Mouse (Mus musculus) lung, adult 18-20 months (tissue): ENCODE data around the gene Kmt2b.

ENCODE experiments used
- DNase-seq, 2 experiments: peaks; one replicate each; pipeline ENCODE4 v3.0.0; 2022; ENCODE audit warnings: mixed read lengths in 2 of 2

Kmt2b gene

DNA sequence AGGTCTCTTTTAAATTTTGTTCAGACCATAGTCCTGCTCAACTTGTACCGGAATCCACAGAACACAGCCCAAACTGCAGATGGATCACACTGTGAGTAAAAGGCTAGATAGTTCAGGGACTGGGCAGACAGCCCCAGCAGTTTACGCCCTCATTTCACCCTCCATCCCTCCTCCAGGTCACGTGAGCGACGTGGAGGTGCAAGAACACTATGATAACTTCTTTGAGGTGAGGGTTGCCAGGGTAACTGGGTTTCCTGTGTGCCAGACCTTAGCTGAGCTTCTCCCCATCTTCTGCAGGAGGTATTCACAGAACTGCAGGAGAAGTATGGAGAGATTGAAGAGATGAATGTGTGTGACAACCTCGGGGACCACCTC, 24.6 kb downstream of the Kmt2b start:
- no peak for DNase-seq

DNA sequence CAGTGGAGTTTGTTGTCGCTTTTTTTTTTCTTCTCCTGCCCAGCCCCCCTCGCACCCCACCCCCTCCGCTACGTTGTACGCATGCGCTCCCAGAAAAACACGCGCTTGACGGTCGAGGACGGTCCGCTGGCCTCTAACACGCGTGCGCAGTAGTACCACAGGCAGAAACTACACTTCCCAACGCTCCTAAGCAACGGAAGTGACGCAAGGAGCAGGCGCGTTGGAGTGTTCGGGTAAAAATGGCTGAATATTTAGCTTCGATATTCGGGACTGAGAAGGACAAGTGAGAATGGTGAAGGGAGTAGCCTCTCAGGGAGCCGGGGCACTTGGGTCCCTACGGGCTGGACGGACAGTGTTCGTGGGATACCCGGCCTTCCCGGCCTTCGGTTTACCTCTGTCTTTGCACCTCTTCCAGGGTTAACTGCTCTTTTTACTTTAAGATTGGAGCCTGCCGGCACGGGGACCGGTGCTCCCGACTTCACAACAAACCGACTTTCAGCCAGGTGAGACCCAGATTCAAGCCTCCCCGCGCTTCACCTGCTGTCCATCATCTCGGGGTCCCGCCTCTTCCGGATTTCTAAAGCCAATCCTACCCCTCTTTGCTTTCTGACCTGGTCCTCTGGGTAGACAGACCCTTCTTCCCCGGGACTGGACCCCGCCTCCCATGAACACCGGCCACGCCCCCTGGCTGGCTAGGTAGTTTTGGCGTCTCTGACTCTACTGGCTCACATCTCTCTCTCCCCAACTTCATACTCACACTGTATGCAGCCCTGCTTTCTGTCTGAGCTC, 25.2 kb downstream of the Kmt2b start, which contains the start of the genes U2af1l4, Gm49396 and Psenen:
Gene U2af1l4, plus strand, starts transcription at position 185 of the 789 bp plus-strand sequence.
Gene Gm49396, plus strand, starts transcription at position 228 of the 789 bp plus-strand sequence.
Gene Psenen, minus strand, starts transcription at position 511 of the 789 bp plus-strand sequence.
- peak; percentile 97 to 98 for DNase-seq

DNA sequence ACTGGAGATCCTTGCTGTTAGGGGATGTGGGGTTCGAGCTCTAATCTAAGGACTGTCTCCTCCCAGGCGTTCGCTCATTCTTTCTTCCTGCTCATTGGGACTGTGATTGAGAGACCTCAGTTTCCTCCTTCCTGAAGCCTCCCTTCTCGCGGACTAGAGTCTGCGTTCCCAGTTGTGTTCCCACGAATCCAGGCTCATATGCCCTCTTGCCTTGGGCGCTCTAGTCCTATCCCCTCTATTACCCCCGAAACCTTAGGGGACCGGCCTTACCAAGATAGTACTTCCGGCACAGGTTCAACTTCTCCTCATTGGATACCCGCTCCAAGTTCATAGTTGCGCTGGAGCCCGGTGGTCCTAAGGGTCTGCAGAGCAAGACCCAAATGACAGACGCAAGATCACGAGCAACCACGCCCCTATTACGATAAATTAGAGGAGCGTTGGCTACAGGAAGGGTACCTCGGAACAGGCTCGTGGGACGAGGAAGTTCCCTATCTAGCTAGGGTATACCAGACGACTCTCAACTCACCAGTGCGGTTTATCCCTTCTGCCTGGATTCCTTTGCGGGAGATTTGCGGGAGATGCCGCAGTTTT, 25.9 kb downstream of the Kmt2b start:
- DNase-seq, result no peak

GRCm38 (mm10) chr7:30560296-30560695, 28.2 kb downstream of the Kmt2b start:
- DNase-seq, result no peak

- DNase-seq, result peak; percentile 99
These were observed 29.0 kb downstream of the Kmt2b start, which contains the start of gene Lin37 for GRCm38 (mm10) chr7:30559443-30559954. TSS of gene Lin37 (minus strand) at chr7:30559838.

DNA sequence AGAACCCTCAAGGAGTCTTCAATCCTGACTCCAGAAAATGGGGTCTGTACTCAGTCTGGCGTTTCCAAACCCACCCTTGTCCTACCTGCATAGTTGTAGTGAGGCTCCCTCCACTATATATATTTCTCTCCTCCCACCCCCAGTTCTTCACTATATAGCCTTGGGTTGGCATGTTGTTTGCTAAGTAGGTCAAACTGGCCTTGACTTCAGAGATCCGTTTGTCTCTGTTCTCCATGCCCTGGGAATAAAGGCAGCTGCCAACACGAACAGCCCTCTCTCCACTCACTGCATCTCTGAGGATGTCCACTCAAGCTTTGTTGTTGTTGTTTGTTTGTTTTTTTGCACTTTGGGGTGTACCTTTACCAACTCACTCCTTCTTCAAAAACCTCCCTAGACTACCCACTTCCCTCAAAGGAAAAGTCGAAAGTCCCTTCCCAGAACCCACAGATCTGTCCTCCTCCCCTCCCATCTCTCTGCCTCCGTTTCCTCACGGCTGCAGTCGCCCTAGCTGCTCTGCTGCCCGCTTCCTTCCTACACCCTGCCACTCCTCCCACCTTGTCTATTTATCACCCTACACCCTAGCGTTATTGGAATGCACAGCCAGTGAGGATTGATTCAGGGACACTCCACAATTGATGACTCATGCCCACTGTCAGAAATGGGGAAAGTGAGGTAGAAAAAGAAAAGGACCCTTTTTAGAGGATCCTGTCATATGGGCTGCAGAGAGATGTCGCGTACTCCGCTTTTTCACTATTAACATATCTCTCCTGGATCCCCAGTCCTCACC, 29.7 kb downstream of the Kmt2b start:
- no peak for DNase-seq

GRCm38 (mm10) chr7:30557901-30558514, 30.5 kb downstream of the Kmt2b start:
- DNase-seq, result no peak

GRCm38 (mm10) chr7:30556894-30557536, 31.5 kb downstream of the Kmt2b start:
- no peak for DNase-seq

DNA sequence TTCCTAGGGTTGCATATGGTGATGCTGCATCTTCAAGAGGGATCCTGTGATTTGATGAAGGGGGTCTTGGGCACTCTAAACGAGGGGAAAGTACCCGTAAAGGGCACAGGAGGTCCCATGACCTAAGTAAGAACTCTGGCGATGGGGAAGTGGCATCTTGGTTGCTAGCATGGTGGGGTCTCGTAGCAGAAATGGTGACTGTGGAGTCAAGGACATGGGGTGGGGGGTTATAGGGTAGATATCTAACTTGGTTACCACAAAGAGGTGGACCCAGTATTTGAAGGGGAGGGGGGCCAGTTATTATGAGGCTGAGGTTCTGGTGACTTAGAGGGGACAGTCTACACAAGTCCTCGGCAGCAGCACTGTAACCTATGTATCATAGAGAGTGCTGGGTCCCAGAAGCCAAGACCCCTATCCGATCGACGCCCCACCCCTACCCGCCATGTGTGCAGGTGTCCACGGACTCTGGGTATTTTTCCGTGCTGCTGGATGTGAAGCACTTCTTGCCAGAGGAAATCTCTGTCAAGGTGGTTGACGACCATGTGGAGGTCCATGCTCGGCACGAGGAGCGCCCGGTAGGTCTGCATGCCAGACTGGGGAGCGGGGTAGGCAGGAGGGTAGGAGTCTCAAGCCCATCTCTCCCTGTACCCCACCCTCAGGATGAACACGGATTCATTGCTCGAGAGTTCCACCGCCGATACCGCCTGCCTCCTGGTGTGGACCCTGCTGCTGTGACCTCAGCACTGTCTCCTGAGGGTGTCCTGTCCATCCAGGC, 34.5 kb downstream of the Kmt2b start:
- DNase-seq, result no peak

GRCm38 (mm10) chr7:30553021-30553589, 35.4 kb downstream of the Kmt2b start:
- DNase-seq, result peak in 1 of 2 experiments; percentile 34

GRCm38 (mm10) chr7:30552102-30553020, 36.2 kb downstream of the Kmt2b start, which contains the start of the genes Hspb6 and Proser3:
TSS of gene Hspb6 (plus strand) at chr7:30552178.
TSS of gene Proser3 (minus strand) at chr7:30552299.
- DNase-seq, result peak; percentile 97 to 99

GRCm38 (mm10) chr7:30551445-30552101, 37.0 kb downstream of the Kmt2b start:
- DNase-seq, result peak in 1 of 2 experiments; percentile 74

GRCm38 (mm10) chr7:30550603-30551002, 37.9 kb downstream of the Kmt2b start:
- DNase-seq, result no peak

DNA sequence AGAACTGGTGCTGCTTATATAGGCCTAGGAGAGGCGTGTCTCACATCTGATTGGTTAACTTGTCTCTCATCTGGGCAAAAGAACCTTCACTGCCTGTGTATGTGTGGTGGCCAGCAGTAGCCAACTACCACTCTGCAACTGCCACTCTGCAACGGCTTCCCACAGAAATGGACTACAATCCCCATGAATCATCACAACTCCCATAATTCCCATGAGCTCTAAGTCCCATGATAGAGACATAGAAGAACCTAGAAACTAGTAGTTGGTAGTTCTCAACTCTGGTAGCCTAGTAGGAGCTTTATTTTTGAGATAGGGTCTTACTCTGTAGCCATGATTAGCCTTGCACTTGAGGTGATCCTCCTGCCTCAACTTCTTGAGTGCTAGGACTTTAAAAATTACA, 38.6 kb downstream of the Kmt2b start:
- no peak for DNase-seq

GRCm38 (mm10) chr7:30544327-30544726, 44.2 kb downstream of the Kmt2b start:
- no peak for DNase-seq

- DNase-seq, result no peak
These were observed 48.0 kb downstream of the Kmt2b start for GRCm38 (mm10) chr7:30540572-30540971.

- peak; percentile 95 for DNase-seq
These were observed 53.6 kb downstream of the Kmt2b start, which contains the start of gene Arhgap33 for GRCm38 (mm10) chr7:30534633-30535577. TSS of gene Arhgap33 (minus strand) at chr7:30535060.
